Mouse (Mus musculus) lung, adult 2 months (tissue): ENCODE data around the gene Tnrc6c.

Source experiments
- CTCF ChIP-seq: fragments of 200-500 bp; IDR thresholded peaks from 2 replicates; pipeline ENCODE4 v1.5.1; 2011; ENCODE audit warnings: mild to moderate bottlenecking, low read length, control low read depth; ENCODE audit not compliant: insufficient read depth
- POLR2A ChIP-seq: fragments of 200-500 bp; IDR thresholded peaks from 2 replicates; pipeline ENCODE4 v1.6.1; 2011; ENCODE audit warnings: low read depth, mild to moderate bottlenecking, control low read depth, low read length, borderline replicate concordance; ENCODE audit errors: extremely low read depth

DNA sequence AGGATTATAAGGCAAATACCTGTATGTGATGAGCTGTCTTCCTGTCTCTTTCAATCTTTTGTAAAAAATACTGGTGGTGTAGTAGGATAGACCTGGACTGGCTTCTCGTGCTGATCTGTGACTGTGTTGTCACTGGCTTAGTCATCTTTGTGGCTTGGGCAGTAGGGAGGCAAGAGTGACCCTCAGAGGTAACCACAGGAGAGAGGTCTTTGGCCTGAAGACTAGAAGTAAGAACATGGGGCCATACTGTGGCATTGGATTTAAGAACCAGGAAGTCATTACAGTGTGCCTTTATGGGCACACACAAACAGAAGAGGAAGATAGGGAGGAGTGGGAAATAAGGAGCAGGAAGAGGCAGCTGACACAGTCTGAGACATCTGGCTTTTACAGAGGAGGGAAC lies 58.0 kb downstream of the Tnrc6c start:
- TF ChIP-seq POLR2A, result no peak
- no peak for TF ChIP-seq CTCF
